Mouse (Mus musculus): ENCODE results near the gene Scamp2.

Scamp2 gene

DNA sequence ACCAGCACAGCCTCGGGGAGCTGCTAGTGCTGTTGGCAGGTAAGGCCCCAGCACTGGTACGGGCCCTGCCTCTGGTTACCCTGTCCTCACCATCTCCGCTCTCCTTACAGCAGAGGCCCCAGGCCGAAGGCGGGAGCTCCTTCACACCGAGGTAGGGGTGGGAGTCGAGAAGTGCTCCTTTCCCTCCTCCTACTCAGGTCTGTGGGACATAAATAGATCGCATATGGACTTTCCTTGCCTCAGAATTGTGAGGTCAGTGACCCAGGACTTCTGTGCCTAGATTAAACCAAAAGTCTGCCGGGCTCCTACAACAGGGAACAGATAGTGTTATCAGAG, 33.4 kb downstream of the Scamp2 start:
- no peak for DNase-seq (ENCODE audit: low read depth, low spot score)

DNA sequence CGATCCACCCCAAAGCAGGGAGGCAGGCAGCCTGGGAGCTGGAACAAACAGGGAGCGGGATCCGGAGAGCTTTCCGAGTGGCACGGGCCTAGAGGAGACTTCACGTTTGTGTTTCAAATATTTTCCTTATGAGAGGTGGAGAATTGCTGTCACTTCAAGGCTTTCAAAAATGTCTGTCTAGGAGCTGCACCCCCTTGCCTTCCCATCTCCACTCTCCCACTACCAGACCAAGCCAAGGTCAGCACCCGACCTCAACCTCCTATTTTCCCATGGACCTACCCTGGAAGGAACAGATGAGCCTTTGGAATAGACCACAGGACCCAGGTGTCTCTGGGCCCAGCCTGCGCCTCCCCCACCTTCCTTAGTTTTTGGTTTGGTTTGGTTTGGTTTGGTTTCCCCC, 36.5 kb downstream of the Scamp2 start:
- no peak for DNase-seq (ENCODE audit: low read depth, low spot score)

DNA sequence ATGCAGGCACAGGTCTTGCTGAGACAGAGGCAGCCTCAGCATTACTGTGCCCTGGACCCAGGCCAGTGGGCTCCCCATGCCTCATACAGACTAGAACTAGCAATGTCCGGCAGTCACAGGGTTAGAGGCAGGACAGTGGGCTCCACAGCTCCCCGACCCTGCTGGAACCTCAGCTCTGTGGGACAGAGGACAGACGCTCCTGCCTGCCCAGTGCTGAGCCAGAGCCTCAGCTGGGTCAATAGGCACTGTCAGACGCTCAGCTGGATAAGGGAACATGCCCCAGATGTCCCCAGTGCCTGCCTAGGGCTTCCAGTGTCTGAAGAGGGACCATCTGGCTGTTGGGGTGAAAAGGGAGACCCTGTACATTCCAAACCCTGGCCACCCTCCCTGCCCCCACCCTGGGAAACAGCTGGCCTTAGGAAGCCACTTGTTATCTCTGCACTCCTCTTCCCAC, 37.2 kb downstream of the Scamp2 start:
- DNase-seq (ENCODE audit: low read depth, low spot score): no peak

DNA sequence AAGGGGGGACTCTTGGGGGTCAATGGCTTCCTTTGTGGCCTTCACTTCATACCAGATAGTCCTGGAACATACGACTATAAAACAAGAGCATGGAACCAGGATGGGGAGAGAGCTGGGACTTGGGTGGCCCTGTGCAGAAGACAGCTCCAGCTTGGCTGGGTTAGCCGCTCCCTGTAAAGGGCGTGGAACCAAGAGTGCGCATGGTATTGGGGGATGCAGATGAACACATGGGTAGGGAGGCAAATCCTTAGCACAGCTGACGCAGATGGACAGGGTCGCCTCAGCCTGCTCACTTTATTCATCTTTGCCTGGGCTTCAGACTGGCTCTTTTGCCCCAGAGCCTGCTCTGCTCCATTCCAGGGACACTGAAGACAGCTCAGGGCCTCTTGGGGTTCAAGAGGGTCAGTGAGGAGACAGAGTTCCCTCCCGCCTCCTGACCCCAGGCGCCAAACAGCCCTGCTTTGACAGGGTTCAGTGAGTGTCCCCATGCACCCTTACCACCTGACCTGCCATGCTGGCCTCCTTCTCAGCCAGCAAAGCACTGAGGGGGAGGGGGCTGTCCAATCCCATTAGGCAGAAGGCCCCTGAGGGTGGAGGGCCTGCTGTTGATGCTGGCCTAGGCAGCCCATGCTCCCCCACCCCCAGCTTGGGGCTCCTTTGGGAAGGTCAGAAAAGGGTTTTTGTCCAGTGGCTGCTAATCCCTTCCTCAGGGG, 38.3 kb downstream of the Scamp2 start:
- DNase-seq (ENCODE audit: low read depth, low spot score): no peak

DNA sequence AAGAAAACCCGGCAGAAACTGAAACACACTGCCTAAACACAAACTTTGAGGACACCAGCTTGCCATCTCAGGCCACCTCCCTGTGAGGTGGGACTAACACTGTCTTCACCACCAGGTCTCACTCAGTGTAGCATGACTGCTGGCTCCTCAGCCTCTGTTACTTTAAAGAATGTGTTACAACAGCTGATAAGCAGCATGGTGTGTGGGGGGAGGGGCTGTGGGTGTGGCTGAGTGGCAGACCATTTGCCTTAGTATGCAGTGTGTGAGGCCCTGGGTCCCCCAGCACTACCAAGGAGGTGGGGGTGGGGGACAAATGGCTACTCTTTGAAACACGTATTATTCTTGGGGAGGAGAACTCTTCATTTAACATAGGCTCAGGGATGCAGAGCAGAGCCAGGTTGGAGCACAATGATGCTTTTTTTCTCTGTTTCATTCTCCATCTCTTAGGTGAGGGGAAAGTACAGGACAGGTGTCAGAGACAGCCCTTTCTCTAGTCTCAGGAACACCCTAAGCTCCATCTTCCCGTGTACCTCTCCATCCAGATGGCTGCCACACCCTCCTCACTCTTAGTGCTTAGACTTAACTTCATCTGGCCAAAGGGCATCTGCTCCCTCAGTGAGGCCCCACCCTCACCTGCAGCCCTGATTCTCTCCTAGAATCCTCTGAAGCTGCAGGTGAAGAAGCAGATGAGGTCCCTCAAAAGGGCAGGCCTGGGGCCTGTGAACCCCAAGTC, 40.0 kb downstream of the Scamp2 start:
- DNase-seq (ENCODE audit: low read depth, low spot score): no peak

DNA sequence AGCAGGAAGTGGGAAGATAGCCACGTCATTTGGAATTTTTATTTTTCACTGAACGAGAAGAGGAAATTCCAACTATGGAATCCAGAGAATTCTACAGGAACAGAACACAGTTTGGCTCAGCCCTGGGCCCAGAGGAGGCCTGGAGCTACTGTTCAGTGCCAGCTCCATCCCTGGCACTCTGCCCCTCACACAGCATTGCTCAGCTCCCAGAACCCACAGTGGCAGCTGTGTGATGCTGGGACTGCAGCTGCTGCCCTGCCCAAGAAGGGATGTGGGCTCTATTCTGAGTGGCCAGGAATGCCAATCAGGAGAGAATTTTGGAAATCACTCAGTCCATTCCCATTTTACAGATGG, 40.6 kb downstream of the Scamp2 start:
- no peak for DNase-seq (ENCODE audit: low read depth, low spot score)

DNA sequence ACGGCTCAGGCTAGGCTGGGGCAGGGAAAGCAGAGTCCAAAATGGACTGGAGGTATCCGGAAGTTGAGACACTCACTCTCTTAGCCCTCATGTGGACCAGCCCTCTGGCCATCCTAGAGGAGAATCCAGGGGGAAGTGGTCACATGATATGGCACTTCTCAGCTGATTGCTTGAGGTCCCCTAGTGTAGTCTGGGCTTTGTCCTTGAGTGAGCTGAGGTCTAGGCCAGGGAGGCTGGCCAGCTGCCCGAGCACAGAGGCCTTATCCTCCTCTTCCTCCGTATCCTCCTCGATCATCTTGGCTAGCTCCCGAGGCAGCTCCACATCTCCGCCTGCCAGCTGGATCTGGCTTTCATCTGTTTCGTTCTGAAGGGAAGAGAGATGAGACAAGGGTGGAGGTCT, 41.4 kb downstream of the Scamp2 start:
- DNase-seq (ENCODE audit: low read depth, low spot score): no peak

DNA sequence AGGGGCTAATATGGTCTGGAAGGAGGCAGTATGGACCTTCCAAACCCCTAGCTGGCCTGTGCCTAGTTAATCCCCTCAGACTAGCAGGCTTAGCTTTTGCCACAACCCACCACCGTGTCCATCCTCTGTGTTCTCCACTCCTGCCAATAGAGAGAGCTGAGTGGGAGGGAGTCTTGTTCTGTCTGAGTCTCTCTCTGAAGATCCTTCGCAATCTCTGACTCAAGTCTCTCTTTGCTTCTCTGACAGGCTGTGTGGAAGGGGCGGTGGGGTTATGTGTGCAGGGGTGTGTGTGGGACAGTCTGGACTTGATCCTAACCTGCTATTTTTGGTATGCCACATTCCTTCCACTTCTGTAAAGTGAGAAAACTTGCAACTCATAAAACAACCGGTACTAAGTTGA, 44.1 kb downstream of the Scamp2 start:
- DNase-seq (ENCODE audit: low read depth, low spot score): no peak

DNA sequence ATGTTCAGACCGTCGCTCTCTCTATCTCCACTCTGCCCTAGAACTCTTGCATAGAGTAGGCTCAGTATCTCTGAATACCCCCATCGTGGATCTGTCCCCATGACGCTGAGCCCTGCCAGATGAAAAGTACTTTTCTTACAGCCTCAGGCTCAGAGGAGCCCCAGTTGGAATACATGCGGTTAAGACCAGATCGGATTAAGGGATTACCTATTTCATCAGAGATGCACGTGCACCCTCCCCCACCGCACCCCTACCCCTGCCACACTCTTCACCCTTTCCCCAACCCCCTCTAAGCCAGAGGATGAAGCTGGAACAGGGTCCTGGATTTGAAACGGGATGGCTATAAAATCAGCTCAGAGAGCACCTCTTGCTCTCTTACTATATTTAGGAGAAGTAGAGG, 44.8 kb downstream of the Scamp2 start:
- DNase-seq (ENCODE audit: low read depth, low spot score): peak; percentile 66

DNA sequence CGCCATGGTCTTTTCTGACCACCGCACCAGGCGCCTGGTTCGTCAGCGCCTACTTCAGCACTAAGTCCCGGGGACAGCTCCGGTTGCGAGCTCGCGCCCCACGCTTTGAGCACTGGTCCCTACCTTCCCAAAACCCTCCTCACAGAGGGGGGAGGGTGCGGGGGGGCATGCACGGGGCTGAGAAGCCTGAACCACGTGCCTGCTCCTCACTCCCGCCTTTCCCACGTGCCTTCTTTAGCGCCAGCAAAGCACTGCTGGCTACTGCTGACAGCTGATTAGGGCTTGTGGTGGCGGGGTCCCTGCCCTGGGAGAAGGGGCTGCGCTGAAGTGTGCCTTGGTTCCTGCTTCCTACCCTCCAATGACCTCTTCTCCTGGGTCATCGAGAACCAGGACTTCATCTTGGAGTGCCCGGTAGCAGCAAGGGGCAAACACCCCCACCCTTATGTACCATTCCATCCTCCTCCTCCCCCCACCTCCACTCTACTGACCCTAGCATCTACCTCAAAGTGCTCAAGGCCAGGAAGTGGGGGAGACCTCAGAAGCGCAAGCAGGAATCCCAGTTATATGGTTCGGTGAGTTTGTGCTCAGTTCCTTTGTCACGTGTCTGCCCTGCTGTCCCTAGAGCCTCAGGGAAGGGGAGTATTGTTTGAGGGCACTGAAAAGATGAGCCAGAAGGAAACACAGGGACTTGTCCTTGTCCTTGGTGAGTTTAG, 45.6 kb downstream of the Scamp2 start, which contains the start of gene Cplx3:
Cplx3 (minus strand) TSS at position 143 of the 713 bp plus-strand sequence.
- peak; percentile 66 for DNase-seq (ENCODE audit: low read depth, low spot score)

DNA sequence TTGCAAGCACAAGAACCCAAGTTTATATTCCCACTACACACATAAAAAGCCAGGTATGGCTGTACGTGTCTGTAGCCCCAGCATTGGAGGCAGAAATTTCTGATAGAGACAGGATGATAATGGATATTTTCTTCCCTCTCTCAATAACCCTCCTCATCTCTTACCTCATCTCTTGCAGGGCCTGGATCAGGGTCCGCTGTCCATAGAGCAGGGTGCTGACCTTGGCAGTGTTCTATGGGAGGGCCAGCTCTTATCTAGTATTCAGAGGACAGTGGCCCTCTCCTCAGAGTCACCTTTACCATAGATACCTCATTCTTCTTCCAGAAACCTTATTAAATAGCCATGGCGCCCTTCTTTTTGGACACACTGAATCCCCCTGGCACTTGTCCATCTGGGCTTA, 49.1 kb downstream of the Scamp2 start:
- DNase-seq (ENCODE audit: low read depth, low spot score): no peak

DNA sequence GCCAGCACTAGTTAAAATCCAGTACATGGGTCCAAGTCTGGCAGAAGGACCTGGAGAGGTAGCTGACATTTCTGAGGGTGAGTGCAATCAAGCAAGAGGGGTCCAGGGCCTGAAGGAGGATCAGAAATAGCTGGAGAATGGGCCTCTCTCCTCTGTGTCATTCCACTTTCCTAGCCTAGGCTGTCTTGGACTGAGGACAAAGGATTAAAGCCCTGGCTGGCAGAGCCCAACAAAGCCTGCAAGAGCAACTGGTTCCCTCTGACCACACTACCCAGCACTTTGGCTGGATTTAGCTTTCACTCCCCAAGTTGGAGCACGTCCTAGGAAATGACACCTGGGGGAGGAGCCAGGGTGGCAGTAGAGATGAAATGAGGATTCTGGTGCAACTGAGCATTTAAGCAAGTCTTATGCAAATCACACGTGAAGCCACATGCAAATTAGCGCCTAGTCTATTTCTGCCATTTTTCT, 49.6 kb downstream of the Scamp2 start:
- DNase-seq (ENCODE audit: low read depth, low spot score): no peak

DNA sequence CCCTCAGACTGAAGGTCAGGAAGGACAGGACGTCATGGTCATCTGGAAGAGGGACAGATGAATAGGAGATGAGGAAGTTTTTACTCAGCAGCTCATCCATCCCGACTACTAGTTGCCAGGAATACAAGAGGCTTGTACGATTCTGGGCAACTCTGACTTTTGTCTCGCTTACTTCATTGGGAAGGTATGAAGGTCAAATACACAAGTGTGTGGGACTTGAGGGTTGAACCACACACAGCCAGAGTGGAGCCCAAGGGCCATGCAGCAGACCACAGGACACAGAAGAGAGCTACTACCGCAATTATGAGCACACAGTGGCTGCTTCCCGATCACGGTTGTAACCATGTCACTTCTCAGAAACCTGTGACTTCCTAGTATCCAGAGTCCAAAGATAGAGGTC, 51.8 kb downstream of the Scamp2 start:
- no peak for DNase-seq (ENCODE audit: low read depth, low spot score)

DNA sequence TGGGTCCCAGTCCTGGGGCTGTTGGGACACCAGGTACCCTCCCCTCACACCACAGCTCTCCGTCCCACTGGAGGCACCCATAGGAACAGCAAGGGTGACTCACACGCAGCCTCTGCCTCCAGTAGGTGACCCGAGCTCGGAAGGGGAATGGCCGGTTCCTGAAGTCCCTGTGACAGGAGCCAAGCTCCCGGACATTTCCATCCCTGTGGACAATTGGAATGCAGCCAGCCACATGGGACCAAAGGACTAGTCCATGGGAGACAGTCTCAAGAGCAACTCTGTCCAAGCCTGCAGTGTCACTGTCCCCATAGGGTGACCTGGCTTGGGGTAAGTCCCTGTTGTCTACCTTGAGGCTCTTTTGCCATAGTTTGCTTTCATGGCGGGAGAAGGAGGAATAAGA, 53.2 kb downstream of the Scamp2 start:
- DNase-seq (ENCODE audit: low read depth, low spot score): no peak

DNA sequence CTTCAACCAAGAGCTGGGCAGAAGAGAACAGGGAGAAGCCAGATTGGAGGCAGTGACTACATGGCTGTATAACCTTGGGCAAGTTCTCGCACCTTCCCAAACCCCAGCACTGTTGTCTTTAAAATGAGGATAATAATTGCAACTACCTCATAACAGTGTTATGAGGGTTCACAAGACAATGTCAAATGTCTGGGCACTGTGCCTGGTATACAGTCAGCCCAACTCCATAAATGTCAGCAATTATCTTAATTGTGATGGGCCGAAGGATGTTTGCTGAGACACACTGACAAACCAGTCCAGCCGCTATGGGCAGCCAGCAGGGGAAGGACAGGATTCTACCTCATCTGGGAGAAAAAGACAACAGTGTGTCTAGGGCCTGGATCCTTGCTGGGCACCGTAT, 54.0 kb downstream of the Scamp2 start:
- no peak for DNase-seq (ENCODE audit: low read depth, low spot score)

DNA sequence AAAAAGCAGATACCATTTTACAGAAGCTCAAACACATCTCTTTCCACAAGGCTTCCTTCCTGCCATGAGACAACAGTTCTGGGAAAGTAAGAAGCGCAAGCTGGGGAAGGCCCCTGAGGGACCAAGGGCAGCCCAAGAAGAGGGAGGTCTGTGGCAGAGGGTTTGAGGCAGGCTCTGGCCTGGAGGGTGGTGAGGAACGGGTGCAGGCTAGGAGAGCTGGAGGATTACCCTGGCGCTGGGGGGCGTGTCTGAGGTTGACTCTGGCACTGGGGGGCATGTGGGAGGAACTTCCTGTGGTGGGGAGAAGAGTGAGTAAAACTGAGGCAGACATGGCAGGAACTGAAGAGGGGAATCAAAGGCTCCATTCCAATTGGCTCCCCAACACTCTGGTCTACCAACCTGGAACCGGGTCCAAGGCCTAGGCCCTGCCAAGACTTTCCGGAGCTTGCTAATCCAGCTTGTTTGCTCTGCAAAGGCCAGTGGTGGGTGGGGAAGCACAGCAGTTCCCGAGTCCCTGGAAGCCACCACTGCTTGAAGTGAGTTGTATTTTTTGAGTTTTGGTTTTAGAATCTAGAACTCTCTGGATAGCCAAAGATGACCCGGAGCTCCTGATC, 56.9 kb downstream of the Scamp2 start:
- DNase-seq (ENCODE audit: low read depth, low spot score): no peak

DNA sequence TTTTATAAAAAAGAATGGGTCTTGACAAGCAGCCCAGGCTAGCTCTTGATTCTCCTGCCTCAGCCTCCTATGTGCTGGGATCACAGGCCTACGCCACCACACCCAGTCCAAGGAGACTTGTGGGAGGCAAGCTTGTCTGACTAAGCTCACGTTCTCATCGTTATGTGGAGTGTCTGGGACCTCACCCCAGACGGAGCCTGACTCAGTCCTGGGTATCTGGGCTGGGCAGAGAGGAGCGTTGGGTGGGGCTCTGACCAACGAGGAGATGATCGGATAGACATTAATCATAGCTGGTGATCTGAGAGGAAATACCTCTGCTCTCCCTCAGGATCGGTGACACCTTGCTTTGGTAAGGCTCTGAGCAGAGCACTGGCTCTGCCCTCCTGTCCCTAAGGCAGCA, 58.1 kb downstream of the Scamp2 start:
- DNase-seq (ENCODE audit: low read depth, low spot score): no peak

DNA sequence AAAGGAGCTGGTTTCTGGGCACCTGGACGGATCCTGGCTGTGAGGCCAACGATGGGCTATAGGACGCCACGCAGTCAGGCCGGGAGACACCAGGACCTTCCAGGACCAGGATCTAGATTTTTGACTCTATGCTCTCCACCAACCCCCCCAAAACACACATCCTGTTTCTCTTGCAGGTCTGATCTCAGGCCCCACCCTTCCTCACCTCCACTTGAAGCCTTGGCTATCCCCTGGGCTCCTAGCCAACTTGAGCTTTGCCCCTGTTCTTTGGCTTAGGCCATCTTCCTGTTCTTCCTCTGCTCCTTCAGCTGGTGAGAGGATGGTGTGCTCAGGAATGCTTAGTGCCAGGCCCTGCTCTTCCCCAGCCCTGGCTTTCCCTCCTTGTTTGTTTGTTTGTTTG, 59.9 kb downstream of the Scamp2 start, which contains the start of gene Lman1l:
Lman1l (minus strand) TSS at position 101 of the 400 bp plus-strand sequence.
- DNase-seq (ENCODE audit: low read depth, low spot score): no peak

DNA sequence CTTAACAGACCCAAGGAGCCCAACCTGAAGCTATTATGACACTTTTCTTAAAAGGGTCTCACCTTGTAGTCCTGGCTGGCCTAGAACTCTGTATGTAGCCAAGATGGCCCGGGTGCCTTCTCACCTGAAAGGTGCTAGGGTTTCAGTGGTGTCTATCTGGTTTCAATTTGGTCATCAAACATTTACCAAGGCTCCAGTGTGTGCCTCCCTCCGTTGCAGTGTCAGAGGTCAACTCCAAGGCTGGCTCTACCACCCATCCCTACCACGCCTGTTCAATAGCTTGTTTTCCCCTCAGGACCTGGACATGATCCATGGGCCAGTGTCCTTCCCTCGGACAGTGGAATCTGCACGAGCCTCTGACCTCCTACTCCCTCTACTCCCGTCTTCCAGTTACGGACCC, 63.6 kb downstream of the Scamp2 start:
- DNase-seq (ENCODE audit: low read depth, low spot score): no peak

DNA sequence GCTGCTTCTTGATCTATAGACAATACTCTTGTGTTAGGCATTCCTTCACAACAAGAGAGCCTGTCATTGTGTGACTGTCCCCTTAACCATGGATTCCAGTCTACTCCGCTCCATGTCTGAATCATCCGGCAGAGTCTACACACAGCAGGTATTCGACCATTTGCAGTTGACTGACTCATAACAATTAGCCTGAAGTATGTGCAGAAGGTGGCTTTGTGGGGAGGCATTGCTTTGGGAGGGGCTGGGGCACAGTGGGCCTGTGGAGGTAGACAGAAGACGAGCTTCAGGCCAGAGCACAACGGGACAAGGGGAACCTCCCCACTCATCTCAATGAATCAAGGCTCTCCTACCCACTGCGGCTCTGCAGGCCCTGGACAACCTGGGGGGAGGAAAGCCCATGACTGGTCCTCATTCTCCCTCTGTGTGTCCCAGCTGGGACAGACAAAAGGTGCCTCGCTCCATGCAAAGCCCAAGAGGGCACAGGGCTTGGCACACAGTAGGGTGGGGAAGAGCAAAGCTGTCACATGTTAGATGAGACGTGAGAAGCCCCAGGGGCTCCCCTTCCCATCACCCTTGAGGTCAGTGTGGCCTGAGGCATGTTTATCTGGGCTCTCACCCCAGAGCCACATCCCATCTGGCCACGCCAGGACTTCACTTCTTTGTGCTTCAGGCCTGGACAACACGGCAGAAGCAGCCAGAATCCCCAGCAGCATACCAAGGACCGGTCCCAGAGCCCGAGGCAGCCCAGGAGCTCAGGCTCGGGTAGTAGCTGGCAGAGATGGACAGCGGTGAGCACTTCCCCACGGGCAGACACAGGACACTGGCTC, 65.1 kb downstream of the Scamp2 start:
- no peak for DNase-seq (ENCODE audit: low read depth, low spot score)

DNA sequence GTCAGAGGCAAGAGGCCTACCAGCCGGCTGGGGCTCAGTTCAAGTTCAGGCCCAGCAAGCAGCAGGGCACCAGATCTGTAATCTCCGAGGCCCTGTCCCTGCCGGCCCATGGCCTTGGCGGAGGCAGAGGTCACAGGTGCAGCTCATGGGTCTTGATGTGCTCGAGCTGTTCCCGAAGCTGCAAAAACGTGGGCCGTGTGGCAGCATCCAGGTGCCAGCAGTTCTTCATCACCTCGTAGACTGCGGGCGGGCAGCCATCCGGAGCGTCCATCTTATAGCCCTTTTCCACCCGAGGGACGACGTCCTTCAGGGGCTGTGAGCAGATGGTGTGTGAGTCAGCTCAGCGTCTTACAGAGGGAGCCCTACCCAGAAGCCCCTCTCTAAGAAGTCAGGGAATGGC, 66.4 kb downstream of the Scamp2 start:
- DNase-seq (ENCODE audit: low read depth, low spot score): no peak
